Mouse (Mus musculus) C2C12 (cell line): Measurements from ENCODE around the gene Crtam.

Experiments used
- CEBPB ChIP-seq: IDR thresholded peaks from one replicate; pipeline ENCODE4 v1.6.1; 2011; ENCODE audit warnings: low read depth, mild to moderate bottlenecking, control low read depth, moderate library complexity
- CTCF ChIP-seq: IDR thresholded peaks from one replicate; pipeline ENCODE4 v1.5.1; 2011; ENCODE audit not compliant: control insufficient read depth, insufficient read depth, insufficient read length
- FOSL1 ChIP-seq: IDR thresholded peaks from one replicate; pipeline ENCODE4 v1.8.0; 2011; ENCODE audit warnings: mild to moderate bottlenecking, low read length; ENCODE audit not compliant: poor library complexity, insufficient read depth, severe bottlenecking
- MAX ChIP-seq: IDR thresholded peaks from one replicate; pipeline ENCODE4 v1.6.1; 2011; ENCODE audit warnings: mild to moderate bottlenecking, control low read depth
- MYOD1 ChIP-seq: IDR thresholded peaks from one replicate; pipeline ENCODE4 v1.6.1; 2011; ENCODE audit warnings: low read depth; ENCODE audit not compliant: control insufficient read depth, insufficient read length
- MYOG ChIP-seq: IDR thresholded peaks from one replicate; pipeline ENCODE4 v1.6.1; 2011; ENCODE audit not compliant: control insufficient read depth, insufficient read length; ENCODE audit errors: extremely low read depth
- USF1 ChIP-seq: IDR thresholded peaks from one replicate; pipeline ENCODE4 v1.6.1; 2011; ENCODE audit warnings: low read depth, mild to moderate bottlenecking, control low read depth, moderate library complexity

DNA sequence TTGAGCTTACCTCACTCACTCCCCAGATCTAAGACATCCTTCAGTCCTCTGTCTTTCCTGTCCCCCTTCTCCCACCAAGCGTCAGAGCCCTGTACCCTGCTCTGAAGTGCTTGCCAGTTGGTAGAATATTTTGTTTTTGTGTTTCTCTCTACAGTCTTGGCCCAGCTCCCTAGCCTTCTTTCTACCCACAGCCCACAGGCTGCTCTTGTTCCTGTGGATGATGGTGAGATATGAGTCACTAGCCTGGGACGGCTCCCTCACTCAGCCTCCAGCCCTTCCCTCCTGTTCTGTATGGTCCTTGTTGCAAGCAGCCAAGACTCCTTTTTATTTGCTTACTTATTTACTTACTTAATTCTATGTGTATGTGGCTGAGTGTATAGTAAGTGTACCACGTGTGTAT lies 16.1 kb upstream of the Crtam start:
- no peak for TF ChIP-seq USF1
- no peak for TF ChIP-seq CTCF
- TF ChIP-seq MYOD1: no peak
- TF ChIP-seq MAX: no peak
- TF ChIP-seq MYOG: no peak
- TF ChIP-seq FOSL1: no peak
- TF ChIP-seq CEBPB: no peak
